Mouse (Mus musculus): Measurements from ENCODE around the gene Smpd2.

DNA sequence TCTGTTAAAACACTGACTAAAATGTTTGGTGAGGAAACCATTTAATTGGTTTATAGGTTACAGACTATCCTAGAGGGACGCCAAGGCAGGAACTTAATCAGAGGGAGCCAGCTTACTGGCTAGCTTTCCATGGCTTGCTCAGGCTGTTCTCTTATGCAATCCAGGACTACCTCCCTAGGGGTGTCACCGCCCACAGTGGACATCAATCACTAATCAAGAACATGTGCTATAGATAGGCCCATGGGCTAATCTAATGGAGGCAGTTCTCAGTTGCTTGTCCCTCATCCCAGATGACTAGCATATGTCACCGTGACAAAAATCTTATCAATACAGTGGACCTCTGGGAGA is 47.8 kb upstream of the Smpd2 start:
- TF ChIP-seq EP300 (IDR thresholded peaks at IDR 0.05; ENCODE audit: low read depth in 1 of 2, low read length in 2 of 2) (no peak), CTCF (IDR thresholded peaks at IDR 0.05 in 2 of 3, conservative IDR thresholded peaks at IDR 0.05 in 1 of 3; ENCODE audit: control insufficient read depth in 1 of 3, insufficient read depth in 1 of 3, low read depth in 2 of 3, low read length in 3 of 3, poor library complexity in 1 of 3, severe bottlenecking in 1 of 3) (no peak), MAX (IDR thresholded peaks at IDR 0.05; ENCODE audit: low read length) (no peak), SMC3 (IDR thresholded peaks at IDR 0.05; ENCODE audit: low read depth, low read length) (no peak), CHD1 (IDR thresholded peaks at IDR 0.05; ENCODE audit: low read depth, low read length) (no peak), GATA1 (IDR thresholded peaks at IDR 0.05; ENCODE audit: low read depth, low read length) (no peak), POLR2A (IDR thresholded peaks at IDR 0.05; ENCODE audit: control insufficient read depth in 1 of 2, insufficient read depth in 1 of 2, low read depth in 1 of 2, low read length in 2 of 2, poor library complexity in 1 of 2) (no peak), POLR2AphosphoS5 (IDR thresholded peaks at IDR 0.05; ENCODE audit: borderline replicate concordance, low read depth, low read length) (no peak), ELF1 (IDR thresholded peaks at IDR 0.05; ENCODE audit: low read depth, low read length) (no peak), MEF2A (IDR thresholded peaks at IDR 0.05; ENCODE audit: extremely low read depth, insufficient replicate concordance, low read depth, low read length, poor library complexity, severe bottlenecking) (no peak), TBP (IDR thresholded peaks at IDR 0.05; ENCODE audit: low read depth, low read length) (no peak), ZNF384 (IDR thresholded peaks at IDR 0.05; ENCODE audit: low read depth, low read length) (no peak)
